Mouse (Mus musculus): ENCODE measurements around the gene Gm49776. TPM values are rescaled to one million over a fixed set of nuclear protein-coding genes. Genes with fewer than 3 reads are reported as not detected.
"Not testable (repeated sequence)": the region's sequence is repeated elsewhere in the genome, so short reads cannot be mapped to it uniquely, and the experiment has no call there.

The Gm49776 gene
- polyA plus RNA-seq, 1 experiment from 2014 or later = 2.3 TPM

GRCm38 (mm10) chr16:18197881-18198280, 60.2 kb downstream of the Gm49776 start:
- WGBS = 85% methylated on average over 6 of the region's 6 CpGs
- peaks cover 7% of the 10 kb centered on the region for H3K4me1 ChIP-seq
- no peaks in the 10 kb centered on the region for H3K9me3 ChIP-seq
- H3K27me3 ChIP-seq = 0 out of 2 replicates have a peak, but pooled peaks cover 2% of the 10 kb centered on the region
- no peak overlapping the region for H3K4me2 ChIP-seq (replicated peaks)
- ATAC-seq (ENCODE audit: insufficient number of reproducible peaks, insufficient read depth, low FRiP score, low TSS enrichment) = no peak
- H3K4me3 ChIP-seq = no peak overlapping the region
- H3K36me3 ChIP-seq = no peaks in the 10 kb centered on the region
- no peak overlapping the region for H3K9ac ChIP-seq
- H3K27ac ChIP-seq = no peak overlapping the region

GRCm38 (mm10) chr16:18195561-18195960, 62.6 kb downstream of the Gm49776 start:
- not testable (repeated sequence) for H3K27ac ChIP-seq; H3K36me3 ChIP-seq; H3K9ac ChIP-seq; H3K9me3 ChIP-seq; H3K4me1 ChIP-seq; H3K4me3 ChIP-seq; H3K4me2 ChIP-seq (replicated peaks); H3K27me3 ChIP-seq; ATAC-seq (ENCODE audit: insufficient number of reproducible peaks, insufficient read depth, low FRiP score, low TSS enrichment)
- 39% methylated on average over 3 of the region's 3 CpGs for WGBS

MicroRNAs encoded within 50 kb of the gene (microRNA counts, 519-probe panel; counts per million panel counts)
- 460 counts per million, percentile 65 among the panel's probes with 10 or more counts for microRNA mmu-miR-1306

Small RNA genes lying within 50 kb of the gene (microRNA-seq; reads per million reads assigned to microRNA genes)
- gene Gm24572 (1.1 reads per million), gene Mir1306 (326 reads per million, percentile 66 among the genes with 10 or more reads in this experiment)

Other genes with a start within 250 kb of the Gm49776 start
- 121 and 129 TPM in 2 replicates for gene Dgcr6, start 205.5 kb downstream of the Gm49776 start, polyA plus RNA-seq (2016; fragmentation: Nextera tagmentation; extraction: Ambion mirVana)
- 11.1 and 11.3 TPM in 2 replicates for gene Prodh, start 168.1 kb downstream of the Gm49776 start, polyA plus RNA-seq (2016; fragmentation: Nextera tagmentation; extraction: Ambion mirVana)
- 3.1 and 3.4 TPM in 2 replicates for gene Rtn4r, start 130.7 kb downstream of the Gm49776 start, polyA plus RNA-seq (2016; fragmentation: Nextera tagmentation; extraction: Ambion mirVana)
- gene Ccdc188, start 40.4 kb downstream of the Gm49776 start, polyA plus RNA-seq (2016; fragmentation: Nextera tagmentation; extraction: Ambion mirVana) = not detected in 2 replicates
- gene Zdhhc8, start 23.2 kb downstream of the Gm49776 start, polyA plus RNA-seq (2016; fragmentation: Nextera tagmentation; extraction: Ambion mirVana) = 19.9 and 23.0 TPM in 2 replicates
- gene Trmt2a, start 9.6 kb downstream of the Gm49776 start, polyA plus RNA-seq (2016; fragmentation: Nextera tagmentation; extraction: Ambion mirVana) = 109 and 115 TPM in 2 replicates
- 754 and 814 TPM in 2 replicates for gene Ranbp1, start 9.6 kb downstream of the Gm49776 start, polyA plus RNA-seq (2016; fragmentation: Nextera tagmentation; extraction: Ambion mirVana)
- gene Dgcr8, start 30.9 kb upstream of the Gm49776 start, polyA plus RNA-seq (2016; fragmentation: Nextera tagmentation; extraction: Ambion mirVana) = 40.1 and 40.2 TPM in 2 replicates
- gene Tango2, start 89.8 kb upstream of the Gm49776 start, polyA plus RNA-seq (2016; fragmentation: Nextera tagmentation; extraction: Ambion mirVana) = 22.5 and 30.1 TPM in 2 replicates
- gene Arvcf, start 89.9 kb upstream of the Gm49776 start, polyA plus RNA-seq (2016; fragmentation: Nextera tagmentation; extraction: Ambion mirVana) = 44.4 and 47.0 TPM in 2 replicates
- 15.7 and 19.8 TPM in 2 replicates for gene Txnrd2, start 168.1 kb upstream of the Gm49776 start, polyA plus RNA-seq (2016; fragmentation: Nextera tagmentation; extraction: Ambion mirVana)
- gene Comt, start 168.5 kb upstream of the Gm49776 start, polyA plus RNA-seq (2016; fragmentation: Nextera tagmentation; extraction: Ambion mirVana) = 56.1 and 59.7 TPM in 2 replicates
- 16.9 and 17.5 TPM in 2 replicates for gene Gnb1l, start 240.4 kb upstream of the Gm49776 start, polyA plus RNA-seq (2016; fragmentation: Nextera tagmentation; extraction: Ambion mirVana)
- 4.1 and 4.2 TPM in 2 replicates for gene Rtl10, start 240.6 kb upstream of the Gm49776 start, polyA plus RNA-seq (2016; fragmentation: Nextera tagmentation; extraction: Ambion mirVana)